Mouse (Mus musculus): ENCODE data around the gene Cmya5.
"Not testable (repeated sequence)": the region's sequence is repeated elsewhere in the genome, so short reads cannot be mapped to it uniquely, and the experiment has no call there.

Cmya5 gene

GRCm38 (mm10) chr13:93122321-93122720 is 22.2 kb downstream of the Cmya5 start:
- no peak for DNase-seq (ENCODE audit: low read depth, low spot score)

GRCm38 (mm10) chr13:93117241-93117640 is 27.3 kb downstream of the Cmya5 start:
- DNase-seq (ENCODE audit: low read depth, low spot score), result peak; percentile 28

- DNase-seq (ENCODE audit: low read depth, low spot score), result no peak
These were observed 42.0 kb downstream of the Cmya5 start for GRCm38 (mm10) chr13:93102340-93103090.

- no peak for DNase-seq (ENCODE audit: low read depth, low spot score)
These were observed 45.9 kb downstream of the Cmya5 start for GRCm38 (mm10) chr13:93098596-93098995.

GRCm38 (mm10) chr13:93096643-93097042 is 47.9 kb downstream of the Cmya5 start:
- DNase-seq (ENCODE audit: low read depth, low spot score), result no peak

- no peak for DNase-seq (ENCODE audit: low read depth, low spot score)
These were observed 49.3 kb downstream of the Cmya5 start for GRCm38 (mm10) chr13:93095097-93095791.

- DNase-seq (ENCODE audit: low read depth, low spot score), result no peak
These were observed 50.2 kb downstream of the Cmya5 start for GRCm38 (mm10) chr13:93094204-93094935.

- DNase-seq (ENCODE audit: low read depth, low spot score), result no peak
These were observed 50.8 kb downstream of the Cmya5 start for GRCm38 (mm10) chr13:93093697-93094096.

- DNase-seq (ENCODE audit: low read depth, low spot score), result no peak
These were observed 51.6 kb downstream of the Cmya5 start for GRCm38 (mm10) chr13:93092916-93093429.

- DNase-seq (ENCODE audit: low read depth, low spot score), result no peak
These were observed 52.6 kb downstream of the Cmya5 start for GRCm38 (mm10) chr13:93091866-93092455.

GRCm38 (mm10) chr13:93091176-93091575 is 53.3 kb downstream of the Cmya5 start:
- DNase-seq (ENCODE audit: low read depth, low spot score), result no peak

- no peak for DNase-seq (ENCODE audit: low read depth, low spot score)
These were observed 55.0 kb downstream of the Cmya5 start for GRCm38 (mm10) chr13:93089481-93089880.

GRCm38 (mm10) chr13:93085711-93086110 is 58.8 kb downstream of the Cmya5 start:
- no peak for DNase-seq (ENCODE audit: low read depth, low spot score)

GRCm38 (mm10) chr13:93082324-93082723 is 62.2 kb downstream of the Cmya5 start:
- DNase-seq (ENCODE audit: low read depth, low spot score), result not testable (repeated sequence)

GRCm38 (mm10) chr13:93080859-93081258 is 63.7 kb downstream of the Cmya5 start:
- no peak for DNase-seq (ENCODE audit: low read depth, low spot score)

GRCm38 (mm10) chr13:93074147-93074641 is 70.3 kb downstream of the Cmya5 start:
- DNase-seq (ENCODE audit: low read depth, low spot score), result peak; percentile 23

GRCm38 (mm10) chr13:93073595-93073994 is 70.9 kb downstream of the Cmya5 start:
- no peak for DNase-seq (ENCODE audit: low read depth, low spot score)

- DNase-seq (ENCODE audit: low read depth, low spot score), result peak; percentile 34
These were observed 71.6 kb downstream of the Cmya5 start for GRCm38 (mm10) chr13:93072871-93073411.

- DNase-seq (ENCODE audit: low read depth, low spot score), result peak; percentile 30
These were observed 74.1 kb downstream of the Cmya5 start for GRCm38 (mm10) chr13:93070406-93070805.

GRCm38 (mm10) chr13:93069481-93069880 is 75.0 kb downstream of the Cmya5 start:
- DNase-seq (ENCODE audit: low read depth, low spot score), result no peak

GRCm38 (mm10) chr13:93068353-93068752 is 76.2 kb downstream of the Cmya5 start:
- DNase-seq (ENCODE audit: low read depth, low spot score), result no peak
